Mouse (Mus musculus): ENCODE measurements around the gene Arpin.

DNA sequence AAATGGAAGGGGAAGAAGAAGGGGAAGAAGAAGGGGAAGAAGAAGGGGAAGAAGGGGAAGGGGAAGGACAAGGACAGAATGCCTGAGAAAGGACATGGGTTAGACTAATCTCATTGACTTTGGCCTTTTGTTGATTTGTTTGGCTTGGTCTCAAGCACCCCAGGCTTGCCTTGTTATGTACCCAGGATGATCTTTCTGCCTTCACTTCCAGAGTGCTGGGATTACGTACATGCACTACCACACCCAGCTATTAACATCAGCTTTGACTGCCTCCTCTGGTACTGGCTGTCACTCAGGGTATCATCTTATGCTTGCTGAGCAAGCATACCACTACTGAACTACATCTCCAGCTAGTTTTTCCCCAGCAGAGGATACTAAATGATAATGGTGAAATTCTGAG is 21.0 kb upstream of the Arpin start:
- TF ChIP-seq GATA1 (IDR thresholded peaks at IDR 0.05; ENCODE audit: borderline replicate concordance, low read length): no peak
- TF ChIP-seq FLI1 (IDR thresholded peaks at IDR 0.05; ENCODE audit: low read length): no peak

All from megakaryocyte, embryonic 14.5 days (primary cell).